Mouse (Mus musculus) heart, adult 2 months (tissue): Measurements from ENCODE around the gene Gimap7.

ENCODE experiments used
- CTCF ChIP-seq: fragments of 200-600 bp; IDR thresholded peaks from 2 replicates; pipeline ENCODE4 v1.8.1; 2022; ENCODE audit warnings: antibody characterized with exemption, mild to moderate bottlenecking, moderate library complexity
- EP300 ChIP-seq: fragments of 200-500 bp; IDR thresholded peaks from 2 replicates; pipeline ENCODE4 v1.6.1; 2011; ENCODE audit warnings: low read depth, low read length, control low read depth; ENCODE audit not compliant: insufficient read depth
- POLR2A ChIP-seq: fragments of 200-500 bp; IDR thresholded peaks from 2 replicates; pipeline ENCODE4 v1.6.1; 2011; ENCODE audit warnings: mild to moderate bottlenecking, low read depth, low read length, control low read depth; ENCODE audit not compliant: insufficient read depth

DNA sequence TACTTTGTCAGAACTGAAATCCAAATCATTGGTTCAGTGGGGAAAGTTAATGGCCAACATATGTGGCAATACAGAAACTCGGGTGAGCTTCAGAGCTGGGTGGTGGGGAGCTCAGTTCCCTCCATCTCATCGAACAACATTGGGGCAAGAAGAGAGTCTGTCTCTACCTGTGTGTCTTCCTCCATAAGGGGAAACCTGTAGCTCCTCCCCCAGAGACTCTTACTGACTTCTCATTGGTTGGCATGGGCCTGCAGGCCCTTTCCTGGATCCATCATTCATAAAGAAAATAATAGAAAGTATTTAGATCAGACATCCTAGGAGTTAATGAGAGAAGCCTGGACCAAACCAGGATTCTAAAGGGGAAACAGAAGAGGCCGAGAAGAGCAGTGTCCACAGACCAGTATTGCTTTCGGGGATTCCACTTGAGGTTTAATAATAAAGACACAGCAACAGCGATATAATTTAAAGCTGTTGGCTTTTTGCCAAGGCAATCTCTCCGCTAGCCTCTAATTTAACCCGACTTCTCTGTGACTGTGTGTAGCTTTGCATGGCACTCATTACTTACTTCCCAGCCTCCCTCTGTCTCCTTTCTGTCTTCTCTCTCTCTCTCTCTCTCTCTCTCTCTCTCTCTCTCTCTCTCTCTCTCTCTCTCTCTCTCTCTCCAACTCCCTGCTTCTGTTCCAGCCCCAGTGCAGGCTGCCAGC lies 45.3 kb downstream of the Gimap7 start:
- TF ChIP-seq CTCF (no peak), POLR2A (no peak), EP300 (no peak)
